Mouse (Mus musculus) liver, embryonic 13.5 days (tissue): ENCODE results near the gene Dmrt3. TPM values are rescaled to one million over a fixed set of nuclear protein-coding genes. Genes with fewer than 3 reads are reported as not detected.

ENCODE experiments used
- ATAC-seq: fragments of 200-750 bp; cut with Nextera tagmentation; 2 replicates; pipeline ENCODE4 v1.8.0; 2017; ENCODE audit warnings: low read depth, mild to moderate bottlenecking, moderate number of reproducible peaks, moderate library complexity
- DNase-seq: peaks from one replicate; pipeline ENCODE4 v3.0.0; 2022
- H3K27ac ChIP-seq: fragments of 300-500 bp; sonication (generic); 2 replicates; pipeline ENCODE4 v1.5.1; 2015; ENCODE audit warnings: moderate library complexity, mild to moderate bottlenecking, inconsistent platforms
- H3K27me3 ChIP-seq: fragments of 300-500 bp; sonication (generic); 2 replicates; pipeline ENCODE4 v1.6.1; 2015; ENCODE audit warnings: mild to moderate bottlenecking, inconsistent platforms
- H3K36me3 ChIP-seq: fragments of 300-500 bp; sonication (generic); 2 replicates; pipeline ENCODE4 v1.6.1; 2015; ENCODE audit warnings: mild to moderate bottlenecking, inconsistent platforms
- H3K4me1 ChIP-seq: fragments of 300-500 bp; sonication (generic); replicated peaks from 2 replicates; pipeline ENCODE4 v1.6.1; 2015; ENCODE audit warnings: inconsistent platforms
- H3K4me2 ChIP-seq: fragments of 300-500 bp; sonication (generic); 2 replicates; pipeline ENCODE4 v1.6.1; 2015; ENCODE audit warnings: inconsistent platforms, mild to moderate bottlenecking, moderate library complexity
- H3K4me3 ChIP-seq: fragments of 300-500 bp; sonication (generic); replicated peaks from 2 replicates; pipeline ENCODE4 v1.5.1; 2015; ENCODE audit warnings: mild to moderate bottlenecking, inconsistent platforms
- H3K9ac ChIP-seq: fragments of 300-500 bp; sonication (generic); 2 replicates; pipeline ENCODE4 v1.6.1; 2015; ENCODE audit warnings: mild to moderate bottlenecking, inconsistent platforms
- H3K9me3 ChIP-seq: fragments of 300-500 bp; sonication (generic); replicated peaks from 2 replicates; pipeline ENCODE4 v1.6.1; 2016; ENCODE audit warnings: inconsistent platforms
- WGBS: fragments of 180-500 bp; shearing (Covaris S2); methylation state at CpG from one replicate; pipeline ENCODE4 v1.1.7; 2015; ENCODE audit not compliant: insufficient replicate concordance; 5-methylcytosine and 5-hydroxymethylcytosine counted together
- polyA plus RNA-seq: library from polyadenylated mRNA; unstranded; fragments of >200 nt; fragmentation: Nextera tagmentation; extraction: Ambion mirVana; gene quantifications from 2 replicates; pipeline ENCODE4 v1.2.1, GENCODE M21; 2015

Dmrt3 gene
- polyA plus RNA-seq, 1 experiment from 2014 or later: not detected

DNA sequence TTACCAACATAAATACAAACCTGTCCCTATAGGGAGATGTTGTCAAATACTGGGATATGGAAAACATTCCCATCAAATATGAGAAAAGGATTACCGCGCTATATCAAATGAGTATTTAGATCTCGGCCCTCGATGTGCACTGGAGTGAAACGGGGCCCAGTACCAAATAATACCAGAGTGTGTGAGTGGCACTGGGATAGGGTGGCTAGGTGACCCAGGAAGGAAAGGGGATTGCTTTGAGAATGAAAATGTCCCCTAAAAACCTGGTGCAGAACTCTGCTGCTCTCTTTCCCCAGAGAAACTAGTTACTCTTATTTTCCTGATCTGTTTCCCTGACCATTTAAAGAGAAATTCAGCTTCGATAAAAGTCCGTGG, 1.9 kb upstream of the Dmrt3 start:
- Histone ChIP-seq H3K36me3 (no peaks in the 10 kb centered on the region), H3K4me1 (peaks cover 18% of the 10 kb centered on the region), H3K27me3 (peaks cover 100% of the 10 kb centered on the region), H3K9me3 (no peaks in the 10 kb centered on the region), H3K4me2 (no peak overlapping the region), H3K4me3 (no peak overlapping the region), H3K9ac (no peak overlapping the region), H3K27ac (no peak overlapping the region)
- ATAC-seq: no peak
- DNase-seq: no peak
- WGBS: 4% methylated on average over 7 of the region's 7 CpGs

DNA sequence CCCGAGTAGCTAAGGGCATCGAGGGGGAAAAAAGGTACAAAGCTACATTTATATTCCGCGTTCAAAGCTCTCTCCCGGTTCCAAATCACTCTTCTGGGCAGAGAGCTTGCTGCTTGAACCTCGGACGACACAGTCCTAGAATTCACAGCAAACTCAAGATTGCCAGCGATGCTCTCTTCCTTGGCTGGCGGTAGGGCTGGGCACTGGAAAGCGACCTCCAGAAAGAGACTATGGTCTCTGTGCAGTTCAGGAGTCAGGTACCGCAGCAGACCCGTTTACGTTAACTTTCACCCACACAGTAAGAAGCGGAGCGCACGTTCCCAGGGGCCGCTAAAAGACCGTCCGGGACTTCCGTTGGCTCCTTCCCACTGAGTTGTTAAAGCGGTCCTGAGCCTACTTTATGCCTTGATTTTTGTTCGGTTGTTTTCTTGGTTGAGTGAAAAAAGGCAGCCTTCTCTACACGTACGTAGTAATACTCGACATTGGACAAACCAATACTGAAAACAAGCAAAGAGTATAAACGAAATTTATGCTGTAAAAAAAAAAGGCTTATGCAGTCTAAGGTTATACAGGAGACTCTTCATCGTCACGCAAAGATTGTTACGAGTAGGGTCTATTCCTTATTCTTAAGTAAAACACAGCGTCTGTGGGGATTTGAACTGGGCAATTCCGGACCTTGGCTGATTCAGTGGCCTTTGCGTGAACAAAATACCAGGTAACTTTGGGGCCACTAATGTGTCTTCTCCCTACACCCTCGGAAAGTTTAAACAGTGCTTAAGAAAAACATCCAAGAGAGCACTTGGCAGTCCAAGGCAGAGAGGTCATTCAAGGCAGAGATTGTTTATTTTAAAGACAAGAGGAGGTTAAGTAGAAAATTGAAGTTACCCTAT, 895 bp upstream of the Dmrt3 start:
- no peak for DNase-seq
- H3K4me2 ChIP-seq: no peak overlapping the region
- no peak for ATAC-seq
- H3K9ac ChIP-seq: no peak overlapping the region
- 1% methylated on average over 33 of the region's 33 CpGs for WGBS
- H3K9me3 ChIP-seq: no peaks in the 10 kb centered on the region
- H3K4me1 ChIP-seq: peaks cover 18% of the 10 kb centered on the region
- H3K27ac ChIP-seq: no peak overlapping the region
- no peaks in the 10 kb centered on the region for H3K36me3 ChIP-seq
- no peak overlapping the region for H3K4me3 ChIP-seq
- H3K27me3 ChIP-seq: peaks cover 100% of the 10 kb centered on the region

DNA sequence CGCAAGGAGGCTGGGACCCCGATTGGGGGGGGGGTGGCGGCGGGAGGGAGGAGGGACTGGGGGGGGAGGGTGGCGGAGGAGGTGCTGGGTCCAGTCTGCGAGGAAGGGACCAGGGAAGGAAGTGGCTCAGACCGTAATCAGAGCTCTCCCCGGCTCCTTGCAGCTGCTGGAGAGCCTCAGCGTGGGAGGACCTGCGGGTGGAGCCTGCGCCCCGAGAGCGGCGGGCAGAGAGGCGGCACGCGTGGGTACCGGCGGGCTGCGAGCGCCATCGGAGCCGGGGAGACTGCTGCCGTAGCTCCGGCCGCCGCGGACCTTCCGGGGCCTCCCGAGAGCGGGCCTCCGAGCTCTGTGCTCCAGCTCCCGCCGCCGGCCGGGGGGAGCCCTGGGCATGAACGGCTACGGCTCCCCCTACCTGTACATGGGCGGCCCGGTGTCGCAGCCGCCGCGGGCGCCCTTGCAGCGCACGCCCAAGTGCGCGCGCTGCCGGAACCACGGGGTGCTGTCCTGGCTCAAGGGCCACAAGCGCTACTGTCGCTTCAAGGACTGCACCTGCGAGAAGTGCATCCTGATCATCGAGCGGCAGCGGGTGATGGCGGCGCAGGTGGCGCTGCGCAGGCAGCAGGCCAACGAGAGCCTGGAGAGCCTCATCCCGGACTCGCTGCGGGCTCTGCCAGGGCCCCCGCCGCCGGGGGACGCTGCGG, 460 bp downstream of the Dmrt3 start:
- Histone ChIP-seq H3K9ac (no peak overlapping the region), H3K4me2 (peak overlapping the region; percentile 51), H3K9me3 (no peaks in the 10 kb centered on the region), H3K4me3 (peak overlapping the region; percentile 26), H3K36me3 (no peaks in the 10 kb centered on the region), H3K27ac (no peak overlapping the region), H3K4me1 (peaks cover 17% of the 10 kb centered on the region), H3K27me3 (peaks cover 99% of the 10 kb centered on the region)
- no peak for DNase-seq
- 1% methylated on average over 52 of the region's 71 CpGs for WGBS
- ATAC-seq: no peak

DNA sequence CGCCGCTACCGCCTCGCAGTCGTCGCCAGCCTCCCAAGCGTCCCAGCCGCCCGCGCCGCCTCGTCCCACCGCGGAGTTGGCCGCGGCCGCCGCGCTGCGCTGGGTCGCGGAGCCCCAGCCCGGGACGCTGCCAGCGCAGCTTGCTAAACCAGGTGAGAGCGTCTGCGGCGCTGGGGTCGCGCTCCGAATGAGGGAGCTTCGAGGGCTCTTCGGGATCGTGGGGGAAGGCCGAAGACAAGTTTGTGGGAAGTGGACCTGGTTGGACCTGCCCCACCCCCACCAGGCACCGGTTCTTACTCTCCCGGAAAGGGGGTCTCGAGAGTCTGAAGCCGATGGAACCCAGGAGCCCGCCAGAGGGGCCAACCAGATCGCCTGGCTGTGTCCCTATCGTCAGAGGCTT, 1.0 kb downstream of the Dmrt3 start:
- no peaks in the 10 kb centered on the region for H3K9me3 ChIP-seq
- no peak for ATAC-seq
- H3K9ac ChIP-seq: no peak overlapping the region

DNA sequence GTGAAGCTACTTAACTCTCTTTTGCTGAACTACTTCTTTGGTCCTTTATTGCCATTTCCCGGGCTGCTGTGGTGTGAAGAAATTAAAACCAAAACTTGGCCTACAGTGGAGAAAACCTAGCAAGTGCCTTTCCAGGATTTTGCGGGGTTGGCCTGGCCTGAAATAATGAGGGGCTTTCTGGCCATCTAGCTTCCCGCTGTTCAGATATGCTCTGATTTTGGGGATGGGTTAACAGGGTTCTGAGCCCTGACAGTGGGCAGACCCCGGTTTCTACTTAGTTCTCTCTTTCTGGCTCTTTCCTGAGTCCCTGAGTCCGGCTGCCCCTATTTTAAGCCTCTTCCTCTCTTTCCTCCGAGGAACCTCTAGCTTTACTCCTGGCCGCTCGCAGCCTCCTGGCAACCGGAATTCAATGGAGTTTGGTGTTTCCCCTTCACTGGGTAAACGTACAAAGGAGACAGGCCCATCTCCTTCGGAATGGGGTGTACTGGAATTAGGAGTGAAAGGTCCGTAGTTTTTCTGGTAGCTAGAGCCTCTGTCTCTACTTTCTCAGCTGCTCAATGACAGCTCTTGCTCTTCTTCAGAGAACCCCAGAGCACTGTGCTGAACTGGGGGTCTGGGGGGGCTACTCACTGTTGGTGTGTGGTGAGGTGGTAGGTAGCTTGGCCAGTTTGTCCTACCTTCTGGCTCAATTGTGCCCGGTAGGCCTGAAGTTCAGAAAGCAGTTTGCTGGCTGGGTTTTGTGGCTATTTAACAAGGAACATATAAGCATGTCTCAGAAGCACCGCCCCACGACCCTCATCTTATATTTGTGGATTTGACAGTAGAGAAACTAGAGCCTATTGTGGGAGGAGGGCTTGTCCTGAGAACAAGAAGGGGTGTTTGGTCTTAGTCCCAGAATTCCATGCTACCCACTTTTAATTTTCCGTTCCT, 2.0 kb downstream of the Dmrt3 start:
- 5% methylated on average over 16 of the region's 16 CpGs for WGBS
- no peaks in the 10 kb centered on the region for H3K9me3 ChIP-seq
- ATAC-seq: no peak
- peaks cover 10% of the 10 kb centered on the region for H3K4me1 ChIP-seq
- DNase-seq: no peak
- no peak overlapping the region for H3K4me2 ChIP-seq
- peaks cover 99% of the 10 kb centered on the region for H3K27me3 ChIP-seq
- no peak overlapping the region for H3K27ac ChIP-seq
- no peak overlapping the region for H3K4me3 ChIP-seq
- no peaks in the 10 kb centered on the region for H3K36me3 ChIP-seq
- no peak overlapping the region for H3K9ac ChIP-seq

More for the DNA sequence above, 1.0 kb downstream of the Dmrt3 start:
- peak overlapping the region; percentile 51 for H3K4me2 ChIP-seq
- H3K27me3 ChIP-seq: peaks cover 99% of the 10 kb centered on the region
- no peak for DNase-seq
- peak overlapping the region; percentile 26 for H3K4me3 ChIP-seq
- 2% methylated on average over 37 of the region's 42 CpGs for WGBS
- H3K36me3 ChIP-seq: no peaks in the 10 kb centered on the region
- no peak overlapping the region for H3K27ac ChIP-seq
- H3K4me1 ChIP-seq: peaks cover 12% of the 10 kb centered on the region

DNA sequence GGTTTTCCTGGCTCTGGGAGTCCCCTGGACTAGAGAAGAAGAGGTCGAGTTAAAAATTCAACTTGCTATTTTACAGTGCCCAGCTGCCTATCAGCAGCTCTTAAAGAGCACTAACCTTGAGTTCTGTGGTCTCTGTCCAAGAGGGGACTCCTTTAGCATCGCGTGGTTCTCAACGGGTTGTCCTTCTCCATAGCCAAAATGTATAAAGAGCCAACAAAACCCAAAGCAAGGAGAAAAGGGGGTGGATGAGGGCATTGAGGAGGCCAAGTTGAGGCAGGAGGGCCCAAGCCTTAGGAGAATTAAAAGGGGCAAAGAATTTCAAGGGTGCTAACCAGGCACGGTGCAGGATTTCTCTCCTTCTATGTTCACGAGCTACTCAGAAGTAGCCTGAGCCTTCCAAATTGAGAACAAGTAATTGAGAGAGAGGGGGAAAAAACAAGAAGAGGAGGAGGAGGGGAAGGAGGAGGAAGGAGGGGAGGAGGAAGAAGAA, 2.8 kb downstream of the Dmrt3 start:
- Histone ChIP-seq H3K27ac (no peak overlapping the region), H3K4me1 (peaks cover 10% of the 10 kb centered on the region), H3K27me3 (peaks cover 99% of the 10 kb centered on the region), H3K9ac (no peak overlapping the region), H3K9me3 (no peaks in the 10 kb centered on the region), H3K4me2 (no peak overlapping the region), H3K36me3 (no peaks in the 10 kb centered on the region), H3K4me3 (no peak overlapping the region)
- 12% methylated on average over 6 of the region's 6 CpGs for WGBS
- DNase-seq (no peak), ATAC-seq (no peak)

DNA sequence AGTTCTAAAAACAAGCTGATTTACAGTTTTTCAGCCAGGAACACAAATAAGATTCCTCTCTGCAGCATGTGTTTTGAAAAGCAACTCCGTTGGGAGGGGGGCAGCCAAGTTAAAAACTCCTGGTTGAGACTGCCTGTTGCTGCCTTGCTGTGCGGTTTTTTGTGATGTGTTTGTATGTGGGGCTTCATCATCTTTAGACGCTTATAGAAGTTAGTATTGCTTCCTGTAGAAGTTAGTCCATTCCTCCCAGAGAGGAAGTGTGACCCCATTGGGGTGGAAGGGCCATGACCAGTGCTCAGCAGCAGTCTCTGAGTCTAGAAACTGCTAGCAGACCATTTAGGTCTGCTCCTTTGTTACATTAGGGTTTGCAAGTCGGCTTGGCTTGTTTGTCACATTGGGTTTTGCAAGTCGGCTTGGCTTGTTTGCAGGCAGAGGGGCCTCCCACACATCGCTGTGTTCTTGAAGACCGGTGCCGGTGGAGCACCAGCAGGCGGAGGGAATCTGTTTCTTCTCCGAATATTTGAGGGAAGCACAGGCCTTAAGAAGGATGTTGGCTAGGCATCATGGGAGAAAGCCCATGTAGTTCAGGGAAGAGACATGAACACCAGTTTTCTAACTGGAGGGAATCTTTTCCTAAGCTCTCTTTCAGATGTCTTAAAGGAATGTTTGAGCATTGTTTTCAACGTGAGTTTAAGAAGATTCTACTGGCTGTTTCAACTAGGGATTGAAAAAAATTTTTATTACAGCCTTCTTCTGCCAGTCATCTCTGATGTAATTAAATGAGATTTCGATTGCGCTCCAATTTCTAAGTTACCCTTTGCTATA, 3.6 kb downstream of the Dmrt3 start:
- H3K27ac ChIP-seq: no peak overlapping the region
- DNase-seq (no peak), ATAC-seq (no peak)
- H3K9ac ChIP-seq: no peak overlapping the region
- H3K4me2 ChIP-seq: no peak overlapping the region
- no peak overlapping the region for H3K4me3 ChIP-seq
- H3K4me1 ChIP-seq: peaks cover 10% of the 10 kb centered on the region
- no peaks in the 10 kb centered on the region for H3K36me3 ChIP-seq
- no peaks in the 10 kb centered on the region for H3K9me3 ChIP-seq
- H3K27me3 ChIP-seq: peaks cover 99% of the 10 kb centered on the region
- 11% methylated on average over 13 of the region's 13 CpGs for WGBS

DNA sequence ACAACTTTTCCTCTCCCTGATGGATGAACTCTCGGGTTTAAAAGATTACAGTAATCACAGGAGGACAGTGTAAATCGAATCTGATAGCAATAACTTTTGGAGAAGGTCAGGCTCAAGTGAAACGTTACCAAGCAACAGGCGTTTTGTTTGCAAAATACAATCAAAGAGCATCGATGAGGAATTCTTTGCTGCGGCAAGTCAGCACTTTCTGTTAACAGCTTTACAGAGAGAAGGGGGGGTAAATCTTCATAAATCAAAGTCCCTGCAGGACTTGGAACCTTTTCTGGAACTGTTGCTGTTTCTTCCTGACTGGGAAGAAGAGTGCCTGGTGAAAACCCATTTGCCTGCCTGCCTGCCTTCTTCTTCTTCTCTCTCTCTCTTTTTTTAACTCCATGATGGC, 5.8 kb downstream of the Dmrt3 start:
- H3K9me3 ChIP-seq: no peaks in the 10 kb centered on the region
- 21% methylated on average over 6 of the region's 6 CpGs for WGBS
- ATAC-seq (no peak), DNase-seq (no peak)
- no peak overlapping the region for H3K4me2 ChIP-seq
- no peaks in the 10 kb centered on the region for H3K36me3 ChIP-seq
- H3K9ac ChIP-seq: no peak overlapping the region
- H3K27me3 ChIP-seq: peaks cover 96% of the 10 kb centered on the region
- H3K4me3 ChIP-seq: no peak overlapping the region
- no peak overlapping the region for H3K27ac ChIP-seq
- H3K4me1 ChIP-seq: peaks cover 5% of the 10 kb centered on the region

DNA sequence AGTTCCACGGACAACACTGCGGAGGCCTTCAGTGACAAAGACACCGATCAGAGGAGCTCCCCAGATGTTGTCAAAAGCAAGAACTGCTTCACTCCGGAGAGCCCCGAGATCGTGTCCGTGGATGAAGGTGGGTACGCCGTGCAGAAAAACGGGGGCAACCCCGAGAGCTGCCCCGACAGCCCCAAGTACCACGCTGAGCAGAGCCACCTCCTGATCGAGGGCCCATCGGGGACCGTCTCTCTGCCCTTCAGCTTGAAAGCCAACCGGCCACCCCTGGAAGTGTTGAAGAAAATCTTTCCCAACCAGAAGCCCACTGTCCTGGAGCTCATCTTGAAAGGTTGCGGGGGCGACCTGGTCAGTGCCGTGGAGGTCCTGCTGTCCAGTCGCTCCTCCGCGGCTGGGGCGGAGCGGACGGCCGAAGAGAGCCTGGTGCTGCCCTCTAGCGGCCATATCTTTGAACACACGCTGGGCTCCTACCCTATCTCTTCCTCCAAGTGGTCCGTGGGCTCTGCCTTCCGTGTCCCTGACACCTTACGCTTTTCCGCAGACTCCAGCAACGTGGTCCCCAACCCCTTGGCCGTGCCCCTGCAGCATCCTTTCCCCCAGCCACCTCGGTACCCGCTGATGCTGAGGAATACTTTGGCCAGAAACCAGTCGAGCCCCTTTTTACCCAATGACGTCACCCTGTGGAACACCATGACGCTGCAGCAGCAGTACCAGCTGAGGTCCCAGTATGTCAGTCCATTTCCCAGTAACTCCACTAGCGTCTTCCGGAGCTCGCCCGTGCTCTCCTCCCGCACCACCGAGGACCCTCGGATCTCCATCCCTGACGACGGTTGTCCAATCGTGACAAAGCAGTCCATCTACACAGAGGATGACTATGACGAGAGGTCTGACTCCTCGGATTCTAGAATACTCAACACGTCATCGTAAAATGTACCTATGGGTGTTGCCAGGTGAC, 12.5 kb downstream of the Dmrt3 start:
- Histone ChIP-seq H3K36me3 (no peaks in the 10 kb centered on the region), H3K9ac (no peak overlapping the region), H3K4me1 (peaks cover 3% of the 10 kb centered on the region; the same call in 1 of the 2 replicates), H3K27ac (no peak overlapping the region), H3K4me2 (peak overlapping the region; percentile 47), H3K27me3 (peaks cover 86% of the 10 kb centered on the region), H3K4me3 (0 out of 2 replicates have a peak overlapping the region, but pooled peaks have one; percentile 8), H3K9me3 (no peaks in the 10 kb centered on the region)
- DNase-seq (peak; percentile 33), ATAC-seq (no peak)
- 27% methylated on average over 54 of the region's 54 CpGs for WGBS
